In genomic region chr17:14720227-14720626, GRCm38 (mm10) we compare ENCODE assay signal across 13 mouse cellular contexts. TPM values are rescaled to one million over a fixed set of nuclear protein-coding genes. Genes with fewer than 3 reads are reported as not detected.
DNase-seq lines count a peak whose midpoint lies in the region; ATAC-seq and TF ChIP-seq lines count a peak whose summit lies in the region.
"Had no signal": no experiment of that assay in that cellular context is flagged by ENCODE, and none has a peak within 500 bp of the region (broad histone marks: within the 10 kb centered on the region; RNA-seq: fewer than 3 reads in every experiment).

No protein-coding gene starts in this region.

- peak; percentile 15 for DNase-seq in adrenal gland, adult 2 months
- no peak for DNase-seq in adrenal gland, adult (ENCODE audit: inconsistent age in 2 of 2, low spot score in 1 of 2)
- DNase-seq in 3T3-L1 (ENCODE audit: low read depth, low spot score) = peak; percentile 42
- DNase-seq in heart, adult 9 months (ENCODE audit: low spot score in 2 of 2) = peak; percentile 86 to 89
- DNase-seq in lung, embryonic 14.5 days = peak; percentile 81
- DNase-seq: embryo, embryonic 11 days had no signal

- 56% methylated on average over 7 of the region's 7 CpGs for WGBS in lung, embryonic 14.5 days

- H3K9me3 ChIP-seq in lung, embryonic 14.5 days (ENCODE audit: low read depth, low read length) = no peaks in the 10 kb centered on the region
- H3K9me3 ChIP-seq: hindbrain, embryonic 13.5 days; limb, embryonic 13.5 days; midbrain, embryonic 12.5 days had no signal

- no peaks in the 10 kb centered on the region for H3K36me3 ChIP-seq in lung, embryonic 14.5 days (ENCODE audit: insufficient read depth)
- H3K36me3 ChIP-seq: hindbrain, embryonic 13.5 days; limb, embryonic 13.5 days; midbrain, embryonic 12.5 days had no signal

- H3K4me2 ChIP-seq in lung, embryonic 14.5 days = no peak overlapping the region
- H3K4me2 ChIP-seq: hindbrain, embryonic 13.5 days; limb, embryonic 13.5 days; midbrain, embryonic 12.5 days had no signal

- H3K4me1 ChIP-seq in lung, embryonic 14.5 days (ENCODE audit: insufficient read depth) = peaks cover 4% of the 10 kb centered on the region; the same call in 1 of the 2 replicates
- H3K4me1 ChIP-seq: limb, embryonic 13.5 days had no signal

- no peaks in the 10 kb centered on the region for H3K27me3 ChIP-seq in lung, embryonic 14.5 days (ENCODE audit: insufficient read depth, low read length)
- H3K27me3 ChIP-seq: limb, embryonic 13.5 days; midbrain, embryonic 12.5 days had no signal

- no peak overlapping the region for H3K27ac ChIP-seq in lung, embryonic 14.5 days (ENCODE audit: low read depth)
- H3K27ac ChIP-seq: hindbrain, embryonic 13.5 days; limb, embryonic 13.5 days; midbrain, embryonic 12.5 days had no signal

- H3K9ac ChIP-seq in lung, embryonic 14.5 days = no peak overlapping the region
- H3K9ac ChIP-seq: hindbrain, embryonic 13.5 days; limb, embryonic 13.5 days; midbrain, embryonic 12.5 days had no signal

- no peak overlapping the region for H3K4me3 ChIP-seq in lung, embryonic 14.5 days (ENCODE audit: low read depth, low read length)
- H3K4me3 ChIP-seq: hindbrain, embryonic 13.5 days; limb, embryonic 13.5 days; midbrain, embryonic 12.5 days had no signal

- no peak for TF ChIP-seq CTCF in lung, embryonic 14.5 days (IDR thresholded peaks at IDR 0.05; ENCODE audit: low read depth)

- peak; percentile 77 for ATAC-seq in lung, embryonic 14.5 days (ENCODE audit: insufficient read depth)
- no peak for ATAC-seq in erythroid progenitor cell, adult 5-6 weeks (replicated peaks; ENCODE audit: low FRiP score, poor library complexity, severe bottlenecking)
- no peak for ATAC-seq in cerebellum, adult (ENCODE audit: insufficient number of reproducible peaks, low FRiP score, low TSS enrichment)
- no peak for ATAC-seq in frontal cortex, adult (ENCODE audit: low TSS enrichment)
- ATAC-seq: forebrain, embryonic 14.5 days had no signal

RNA-seq across cellular contexts. Expression of gene Thbs2, which starts 26.2 kb away (rescaled TPM):
- 1 to 10 TPM; 2.5 to 3.9 TPM for total RNA-seq in adrenal gland, adult 2 months (2021)
- polyA plus RNA-seq in adrenal gland, adult 2 months (2012; rRNA removed) = 1.6 and 2.0 TPM in 2 replicates
- polyA plus RNA-seq in lung, embryonic 14.5 days (2014; fragmentation: Nextera tagmentation; extraction: Ambion mirVana) = 18.7 and 21.7 TPM in 2 replicates
- not detected in 2 replicates for total RNA-seq in erythroid progenitor cell, adult 5-6 weeks (2015; ENCODE audit: low replicate concordance)
- 1.3 TPM in 1 of 2 replicates, not detected in the other for total RNA-seq in erythroid progenitor cell, adult 5-6 weeks (2017; ENCODE audit: low replicate concordance)

Comparison
In these comparisons a context has a peak if more than half of its experiments do, and no peak if none do; other contexts are left out.
1. DNase-seq: peak in adrenal gland, adult 2 months (single experiment), 3T3-L1 (single experiment), heart, adult 9 months (2 of 2) and lung, embryonic 14.5 days (single experiment); none in adrenal gland, adult (0 of 2).